Mouse (Mus musculus) stomach, embryonic 15.5 days (tissue): Measurements from ENCODE around the gene Samd13. TPM values are rescaled to one million over a fixed set of nuclear protein-coding genes. Genes with fewer than 3 reads are reported as not detected.

Source experiments
- ATAC-seq: fragments of 200-750 bp; cut with Nextera tagmentation; 2 replicates; pipeline ENCODE4 v1.8.0; 2017; ENCODE audit warnings: low read depth, moderate number of reproducible peaks, moderate TSS enrichment; ENCODE audit not compliant: insufficient read depth, low FRiP score
- H3K27ac ChIP-seq: fragments of 300-500 bp; sonication (generic); 2 replicates; pipeline ENCODE4 v1.5.1; 2015; ENCODE audit warnings: mild to moderate bottlenecking, inconsistent platforms
- H3K27me3 ChIP-seq: fragments of 300-500 bp; sonication (generic); replicated peaks from 2 replicates; pipeline ENCODE4 v1.6.1; 2015; ENCODE audit warnings: inconsistent platforms
- H3K36me3 ChIP-seq: fragments of 300-500 bp; sonication (generic); 2 replicates; pipeline ENCODE4 v1.6.1; 2015; ENCODE audit warnings: inconsistent platforms
- H3K4me1 ChIP-seq: fragments of 300-500 bp; sonication (generic); 2 replicates; pipeline ENCODE4 v1.6.1; 2015; ENCODE audit warnings: inconsistent platforms
- H3K4me2 ChIP-seq: fragments of 300-500 bp; sonication (generic); 2 replicates; pipeline ENCODE4 v1.6.1; 2015; ENCODE audit warnings: mild to moderate bottlenecking, inconsistent platforms
- H3K4me3 ChIP-seq: fragments of 300-500 bp; sonication (generic); replicated peaks from 2 replicates; pipeline ENCODE4 v1.5.1; 2015; ENCODE audit warnings: inconsistent platforms
- H3K9ac ChIP-seq: fragments of 300-500 bp; sonication (generic); 2 replicates; pipeline ENCODE4 v1.6.1; 2015; ENCODE audit warnings: inconsistent platforms
- H3K9me3 ChIP-seq: fragments of 300-500 bp; sonication (generic); 2 replicates; pipeline ENCODE4 v1.6.1; 2016; ENCODE audit warnings: inconsistent platforms
- WGBS: fragments of 180-500 bp; shearing (Covaris S2); methylation state at CpG from one replicate; pipeline ENCODE4 v1.1.7; 2015; 5-methylcytosine and 5-hydroxymethylcytosine counted together
- polyA plus RNA-seq: library from polyadenylated mRNA; unstranded; fragments of >200 nt; fragmentation: Nextera tagmentation; extraction: Ambion mirVana; gene quantifications from 2 replicates; pipeline ENCODE4 v1.2.1, GENCODE M21; 2015

Samd13 gene
- polyA plus RNA-seq, 1 experiment from 2014 or later = 0.67 TPM

GRCm38 (mm10) chr3:146661001-146661400 is 24.4 kb downstream of the Samd13 start:
- H3K9ac ChIP-seq = no peak overlapping the region
- H3K4me2 ChIP-seq = no peak overlapping the region
- ATAC-seq = no peak
- no peaks in the 10 kb centered on the region for H3K9me3 ChIP-seq
- no peaks in the 10 kb centered on the region for H3K4me1 ChIP-seq
- no peak overlapping the region for H3K4me3 ChIP-seq
- H3K27ac ChIP-seq = no peak overlapping the region
- H3K36me3 ChIP-seq = no peaks in the 10 kb centered on the region
- no peaks in the 10 kb centered on the region for H3K27me3 ChIP-seq
- 63% methylated on average over 6 of the region's 6 CpGs for WGBS

- no peak for ATAC-seq
- Histone ChIP-seq H3K9ac (no peak overlapping the region), H3K36me3 (no peaks in the 10 kb centered on the region), H3K27ac (no peak overlapping the region), H3K4me1 (no peaks in the 10 kb centered on the region), H3K27me3 (no peaks in the 10 kb centered on the region), H3K9me3 (no peaks in the 10 kb centered on the region), H3K4me2 (no peak overlapping the region), H3K4me3 (no peak overlapping the region)
- WGBS = 89% methylated on average over 5 of the region's 5 CpGs
Measured at GRCm38 (mm10) chr3:146659321-146659720, 26.1 kb downstream of the Samd13 start.

- ATAC-seq = no peak
- WGBS = 90% methylated on average over 1 of the region's 1 CpGs
- Histone ChIP-seq H3K27ac (no peak overlapping the region), H3K9me3 (no peaks in the 10 kb centered on the region), H3K4me3 (no peak overlapping the region), H3K27me3 (no peaks in the 10 kb centered on the region), H3K36me3 (no peaks in the 10 kb centered on the region), H3K4me2 (no peak overlapping the region), H3K4me1 (no peaks in the 10 kb centered on the region), H3K9ac (no peak overlapping the region)
Measured at GRCm38 (mm10) chr3:146658061-146658639, 27.2 kb downstream of the Samd13 start.

GRCm38 (mm10) chr3:146657433-146657832 is 28.0 kb downstream of the Samd13 start:
- no peaks in the 10 kb centered on the region for H3K9me3 ChIP-seq
- H3K27me3 ChIP-seq = no peaks in the 10 kb centered on the region
- H3K36me3 ChIP-seq = no peaks in the 10 kb centered on the region
- no peak for ATAC-seq
- H3K4me2 ChIP-seq = no peak overlapping the region
- no peak overlapping the region for H3K9ac ChIP-seq
- H3K27ac ChIP-seq = no peak overlapping the region
- H3K4me3 ChIP-seq = no peak overlapping the region
- H3K4me1 ChIP-seq = no peaks in the 10 kb centered on the region
- WGBS = 86% methylated on average over 5 of the region's 5 CpGs

GRCm38 (mm10) chr3:146655111-146655577 is 30.2 kb downstream of the Samd13 start:
- ATAC-seq = peak; percentile 51; the same call in 1 of the 2 replicates
- Histone ChIP-seq H3K36me3 (no peaks in the 10 kb centered on the region), H3K27me3 (no peaks in the 10 kb centered on the region), H3K4me3 (no peak overlapping the region), H3K9ac (no peak overlapping the region), H3K4me1 (no peaks in the 10 kb centered on the region), H3K27ac (no peak overlapping the region), H3K4me2 (no peak overlapping the region), H3K9me3 (no peaks in the 10 kb centered on the region)
- 52% methylated on average over 2 of the region's 2 CpGs for WGBS

- Histone ChIP-seq H3K27me3 (no peaks in the 10 kb centered on the region), H3K9me3 (no peaks in the 10 kb centered on the region), H3K4me2 (no peak overlapping the region), H3K4me3 (no peak overlapping the region), H3K9ac (no peak overlapping the region), H3K27ac (no peak overlapping the region), H3K36me3 (no peaks in the 10 kb centered on the region), H3K4me1 (no peaks in the 10 kb centered on the region)
- WGBS = 44% methylated on average over 6 of the region's 6 CpGs
- peak; percentile 83 for ATAC-seq
Measured at GRCm38 (mm10) chr3:146653692-146654091, 31.7 kb downstream of the Samd13 start.

GRCm38 (mm10) chr3:146652431-146652830 is 33.0 kb downstream of the Samd13 start:
- 86% methylated on average over 5 of the region's 5 CpGs for WGBS
- no peaks in the 10 kb centered on the region for H3K36me3 ChIP-seq
- H3K27me3 ChIP-seq = no peaks in the 10 kb centered on the region
- H3K4me2 ChIP-seq = no peak overlapping the region
- H3K4me1 ChIP-seq = no peaks in the 10 kb centered on the region
- ATAC-seq = no peak
- H3K9ac ChIP-seq = no peak overlapping the region
- no peak overlapping the region for H3K4me3 ChIP-seq
- H3K27ac ChIP-seq = no peak overlapping the region
- no peaks in the 10 kb centered on the region for H3K9me3 ChIP-seq

- H3K36me3 ChIP-seq = no peaks in the 10 kb centered on the region
- no peaks in the 10 kb centered on the region for H3K4me1 ChIP-seq
- no peaks in the 10 kb centered on the region for H3K27me3 ChIP-seq
- no peak for ATAC-seq
- H3K27ac ChIP-seq = no peak within 1 kb of the TSS
- H3K9me3 ChIP-seq = no peaks in the 10 kb centered on the region
- 90% methylated on average over 3 of the region's 3 CpGs for WGBS
- H3K4me3 ChIP-seq = no peak within 1 kb of the TSS
- no peak within 1 kb of the TSS for H3K9ac ChIP-seq
- H3K4me2 ChIP-seq = no peak within 1 kb of the TSS
Measured at GRCm38 (mm10) chr3:146651217-146651616, 34.2 kb downstream of the Samd13 start, which contains the start of gene 4930503B20Rik. TSS of gene 4930503B20Rik (minus strand) at chr3:146651317.

GRCm38 (mm10) chr3:146650716-146651115 is 34.7 kb downstream of the Samd13 start:
- Histone ChIP-seq H3K9ac (no peak overlapping the region), H3K36me3 (no peaks in the 10 kb centered on the region), H3K4me3 (no peak overlapping the region), H3K9me3 (no peaks in the 10 kb centered on the region), H3K27me3 (no peaks in the 10 kb centered on the region), H3K27ac (no peak overlapping the region), H3K4me1 (no peaks in the 10 kb centered on the region), H3K4me2 (no peak overlapping the region)
- ATAC-seq = no peak
- 87% methylated on average over 10 of the region's 10 CpGs for WGBS

GRCm38 (mm10) chr3:146649311-146649894 is 36.0 kb downstream of the Samd13 start:
- 71% methylated on average over 10 of the region's 10 CpGs for WGBS
- Histone ChIP-seq H3K4me1 (no peaks in the 10 kb centered on the region), H3K27ac (no peak overlapping the region), H3K9ac (no peak overlapping the region), H3K36me3 (no peaks in the 10 kb centered on the region), H3K4me3 (no peak overlapping the region), H3K4me2 (no peak overlapping the region), H3K9me3 (no peaks in the 10 kb centered on the region), H3K27me3 (no peaks in the 10 kb centered on the region)
- ATAC-seq = no peak

GRCm38 (mm10) chr3:146641818-146642427 is 43.5 kb downstream of the Samd13 start:
- Histone ChIP-seq H3K4me3 (no peak overlapping the region), H3K9me3 (no peaks in the 10 kb centered on the region), H3K4me2 (no peak overlapping the region), H3K27me3 (no peaks in the 10 kb centered on the region), H3K9ac (no peak overlapping the region), H3K27ac (no peak overlapping the region), H3K36me3 (no peaks in the 10 kb centered on the region), H3K4me1 (no peaks in the 10 kb centered on the region)
- no peak for ATAC-seq
- 43% methylated on average over 4 of the region's 4 CpGs for whole genome bisulfite sequencing

- Histone ChIP-seq H3K4me2 (no peak overlapping the region), H3K36me3 (no peaks in the 10 kb centered on the region), H3K9ac (no peak overlapping the region), H3K4me3 (no peak overlapping the region), H3K27me3 (no peaks in the 10 kb centered on the region), H3K9me3 (no peaks in the 10 kb centered on the region), H3K4me1 (no peaks in the 10 kb centered on the region), H3K27ac (no peak overlapping the region)
- 84% methylated on average over 5 of the region's 5 CpGs for WGBS
- ATAC-seq = no peak
Measured at GRCm38 (mm10) chr3:146632506-146632905, 52.9 kb downstream of the Samd13 start.
